Mouse (Mus musculus): ENCODE measurements around the gene Chd6. TPM values are rescaled to one million over a fixed set of nuclear protein-coding genes. Genes with fewer than 3 reads are reported as not detected.
A peak's percentile ranks its signal among the peaks of the same experiment; 100 is the strongest.

Gene Chd6
- polyA plus RNA-seq, 1 experiment from 2014 or later, result 22.4 TPM

DNA sequence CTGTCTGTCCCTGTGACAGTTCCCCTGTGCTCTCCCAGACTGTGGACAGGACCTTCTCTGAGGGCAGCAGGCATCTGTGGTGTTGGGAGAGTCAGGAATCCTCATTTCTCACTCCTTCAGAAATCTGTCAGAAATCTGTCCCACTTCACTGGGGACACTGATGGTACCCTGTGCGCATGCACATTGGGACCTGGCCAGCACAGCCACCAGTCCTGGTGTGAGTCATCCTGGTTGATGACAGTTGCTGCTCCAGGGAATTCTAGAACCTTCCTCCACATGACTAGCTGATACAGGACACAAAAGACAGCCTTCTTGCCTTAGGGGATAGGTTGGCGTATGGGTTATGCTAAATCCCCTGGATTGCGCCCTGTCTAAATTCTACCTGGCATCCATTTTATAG, 191.6 kb downstream of the Chd6 start:
- H3K27me3 ChIP-seq (ENCODE audit: insufficient read depth, low read length), result 0 out of 2 replicates have a peak, but pooled peaks cover 6% of the 10 kb centered on the region
- H3K4me3 ChIP-seq (replicated peaks; ENCODE audit: low read depth, low read length), result no peak overlapping the region
- DNase-seq (ENCODE audit: low spot score), result no peak
- TF ChIP-seq CTCF (IDR thresholded peaks at IDR 0.05; ENCODE audit: low read depth), result no peak
- no peak overlapping the region for H3K9ac ChIP-seq (ENCODE audit: low read depth, low read length)
- 92% methylated on average over 3 of the region's 3 CpGs for WGBS
- no peak for ATAC-seq (replicated peaks; ENCODE audit: low FRiP score, low read depth)
- H3K36me3 ChIP-seq (ENCODE audit: insufficient read depth, low read length), result no peaks in the 10 kb centered on the region
- no peak overlapping the region for H3K27ac ChIP-seq
- no peaks in the 10 kb centered on the region for H3K9me3 ChIP-seq (replicated peaks; ENCODE audit: low read length)
- no peak overlapping the region for H3K4me2 ChIP-seq (ENCODE audit: low read length)
- peaks cover under 1% of the 10 kb centered on the region; the same call in 1 of the 2 replicates for H3K4me1 ChIP-seq (replicated peaks; ENCODE audit: insufficient read depth, low read length)

DNA sequence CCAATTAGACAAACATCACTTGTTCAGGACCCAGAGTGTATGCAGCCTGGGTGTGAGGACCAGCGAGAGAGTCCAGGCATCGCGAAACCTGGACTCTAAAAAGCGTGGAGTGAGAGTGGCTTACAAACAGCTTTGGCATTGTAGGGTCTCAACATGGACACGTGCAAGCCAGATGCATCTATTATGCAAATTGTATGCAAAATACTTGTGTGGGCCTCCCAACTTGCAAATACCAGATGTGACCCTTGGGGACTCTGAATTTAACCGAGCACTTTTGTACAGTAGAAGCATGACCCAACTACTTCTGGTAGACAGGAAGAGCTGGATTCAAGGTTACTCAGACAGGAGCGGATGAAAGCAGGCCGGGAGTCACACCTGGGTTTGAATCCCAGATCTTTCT, 192.2 kb downstream of the Chd6 start:
- H3K9me3 ChIP-seq (replicated peaks; ENCODE audit: low read length), result no peaks in the 10 kb centered on the region
- no peak overlapping the region for H3K9ac ChIP-seq (ENCODE audit: low read depth, low read length)
- no peak overlapping the region for H3K4me3 ChIP-seq (replicated peaks; ENCODE audit: low read depth, low read length)
- no peak overlapping the region for H3K4me2 ChIP-seq (ENCODE audit: low read length)
- DNase-seq (ENCODE audit: low spot score), result no peak
- no peak overlapping the region for H3K27ac ChIP-seq
- no peak for ATAC-seq (replicated peaks; ENCODE audit: low FRiP score, low read depth)
- peaks cover 7% of the 10 kb centered on the region for H3K4me1 ChIP-seq (replicated peaks; ENCODE audit: insufficient read depth, low read length)
- no peaks in the 10 kb centered on the region for H3K36me3 ChIP-seq (ENCODE audit: insufficient read depth, low read length)
- WGBS, result 81% methylated on average over 8 of the region's 8 CpGs
- 0 out of 2 replicates have a peak, but pooled peaks cover 12% of the 10 kb centered on the region for H3K27me3 ChIP-seq (ENCODE audit: insufficient read depth, low read length)
- TF ChIP-seq CTCF (IDR thresholded peaks at IDR 0.05; ENCODE audit: low read depth), result no peak

DNA sequence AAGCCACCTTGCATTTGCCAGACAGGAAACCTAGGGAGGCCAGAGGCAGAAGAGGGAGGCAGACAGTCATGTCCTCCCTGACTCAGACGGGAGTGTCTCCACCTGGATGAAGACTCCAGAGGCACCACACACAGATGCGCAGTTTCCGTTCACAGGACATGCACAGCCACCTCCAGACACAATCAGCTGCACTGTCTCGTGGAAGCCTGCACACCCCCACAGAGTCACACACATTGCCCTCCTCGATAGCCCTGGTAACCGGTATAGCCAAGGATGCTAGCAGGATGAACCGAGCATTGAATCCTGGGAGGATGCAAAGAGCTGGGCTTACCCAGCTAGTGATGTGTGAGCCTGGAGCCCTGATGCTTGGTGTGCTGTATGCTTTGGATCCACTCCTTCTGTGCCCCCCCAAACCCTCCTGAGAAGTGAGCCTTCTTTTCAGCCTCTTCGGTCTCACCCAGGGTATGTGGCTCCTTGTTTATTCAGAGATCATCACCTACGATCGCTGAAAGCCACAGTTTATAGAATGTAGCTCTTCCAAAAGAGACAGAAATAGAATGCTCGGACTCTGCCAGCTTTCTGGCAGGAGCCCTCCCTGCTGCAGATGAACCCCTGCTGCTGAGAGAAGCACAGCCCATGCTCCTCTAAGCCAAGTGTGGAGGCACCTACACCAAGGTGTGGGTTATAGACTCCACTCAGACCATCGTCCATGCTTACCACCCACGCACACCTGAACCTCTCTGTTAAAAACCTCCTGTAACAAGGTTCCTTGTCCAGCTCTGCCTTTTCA, 192.9 kb downstream of the Chd6 start:
- Histone ChIP-seq H3K9me3 (replicated peaks; ENCODE audit: low read length) (no peaks in the 10 kb centered on the region), H3K27ac (no peak overlapping the region), H3K4me3 (replicated peaks; ENCODE audit: low read depth, low read length) (no peak overlapping the region), H3K4me2 (ENCODE audit: low read length) (no peak overlapping the region), H3K9ac (ENCODE audit: low read depth, low read length) (no peak overlapping the region), H3K4me1 (replicated peaks; ENCODE audit: insufficient read depth, low read length) (peaks cover 11% of the 10 kb centered on the region), H3K27me3 (ENCODE audit: insufficient read depth, low read length) (0 out of 2 replicates have a peak, but pooled peaks cover 17% of the 10 kb centered on the region), H3K36me3 (ENCODE audit: insufficient read depth, low read length) (no peaks in the 10 kb centered on the region)
- no peak for TF ChIP-seq CTCF (IDR thresholded peaks at IDR 0.05; ENCODE audit: low read depth)
- no peak for ATAC-seq (replicated peaks; ENCODE audit: low FRiP score, low read depth)
- DNase-seq (ENCODE audit: low spot score), result no peak
- 70% methylated on average over 13 of the region's 13 CpGs for WGBS

DNA sequence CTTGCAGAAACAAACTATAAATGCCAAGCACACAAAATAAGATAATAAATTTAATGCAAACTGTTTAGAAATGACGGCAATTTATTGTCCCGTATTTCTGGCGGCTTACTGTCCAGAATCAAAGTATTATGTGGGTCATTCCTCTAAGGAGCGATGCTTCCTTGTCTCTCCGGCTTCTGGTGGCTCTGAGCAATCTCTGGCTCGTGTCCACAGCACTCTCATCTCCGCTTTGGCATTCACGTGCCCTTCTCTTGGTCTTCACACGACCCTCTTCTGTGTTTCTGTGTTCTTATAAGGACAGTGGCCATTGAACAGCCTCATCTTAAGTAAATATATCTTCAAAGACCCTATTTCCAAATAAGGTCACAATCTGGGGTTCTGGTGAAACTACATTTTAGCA, 194.2 kb downstream of the Chd6 start:
- Histone ChIP-seq H3K4me2 (ENCODE audit: low read length) (no peak overlapping the region), H3K9ac (ENCODE audit: low read depth, low read length) (no peak overlapping the region), H3K27ac (no peak overlapping the region), H3K4me1 (replicated peaks; ENCODE audit: insufficient read depth, low read length) (peaks cover 11% of the 10 kb centered on the region), H3K36me3 (ENCODE audit: insufficient read depth, low read length) (no peaks in the 10 kb centered on the region), H3K4me3 (replicated peaks; ENCODE audit: low read depth, low read length) (no peak overlapping the region), H3K27me3 (ENCODE audit: insufficient read depth, low read length) (0 out of 2 replicates have a peak, but pooled peaks cover 18% of the 10 kb centered on the region), H3K9me3 (replicated peaks; ENCODE audit: low read length) (no peaks in the 10 kb centered on the region)
- TF ChIP-seq CTCF (IDR thresholded peaks at IDR 0.05; ENCODE audit: low read depth), result no peak
- WGBS, result 76% methylated on average over 9 of the region's 9 CpGs
- ATAC-seq (replicated peaks; ENCODE audit: low FRiP score, low read depth) (no peak), DNase-seq (ENCODE audit: low spot score) (no peak)

DNA sequence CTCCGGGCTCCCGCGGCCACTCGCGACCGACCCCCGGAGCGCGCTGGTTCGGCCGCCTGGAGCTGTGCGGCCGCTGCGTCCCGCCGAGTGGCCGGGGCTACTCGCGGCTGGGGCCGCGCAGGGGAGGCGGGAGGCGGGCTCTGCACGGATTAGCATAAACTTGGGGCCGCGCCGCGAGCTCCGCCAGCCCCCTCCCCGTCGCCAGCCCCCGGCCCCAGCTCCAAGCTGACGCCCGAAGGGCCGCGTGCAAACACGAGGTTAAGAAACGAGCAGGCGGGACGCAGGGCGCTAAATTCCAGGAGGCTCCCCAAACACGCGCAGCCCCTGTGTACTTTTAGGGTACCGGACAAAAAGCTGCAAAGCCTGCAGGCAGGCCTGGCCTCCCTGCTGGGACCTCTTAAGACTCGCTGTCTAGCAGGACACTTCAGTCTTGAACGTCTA, 196.6 kb downstream of the Chd6 start, which contains the start of gene Emilin3:
Gene Emilin3 (minus strand): TSS at position 98 of the 441 bp plus-strand sequence.
- H3K4me2 ChIP-seq (ENCODE audit: low read length), result peak within 1 kb of the TSS; percentile 88
- peaks cover 11% of the 10 kb centered on the region for H3K4me1 ChIP-seq (replicated peaks; ENCODE audit: insufficient read depth, low read length)
- H3K36me3 ChIP-seq (ENCODE audit: insufficient read depth, low read length), result no peaks in the 10 kb centered on the region
- 0 out of 2 replicates have a peak, but pooled peaks cover 18% of the 10 kb centered on the region for H3K27me3 ChIP-seq (ENCODE audit: insufficient read depth, low read length)
- peak within 1 kb of the TSS; percentile 52 for H3K4me3 ChIP-seq (replicated peaks; ENCODE audit: low read depth, low read length)
- 2% methylated on average over 36 of the region's 46 CpGs for WGBS
- no peak; the same call in 1 of the 2 replicates for ATAC-seq (replicated peaks; ENCODE audit: low FRiP score, low read depth)
- DNase-seq (ENCODE audit: low spot score), result peak; percentile 26
- no peak within 1 kb of the TSS for H3K27ac ChIP-seq
- TF ChIP-seq CTCF (IDR thresholded peaks at IDR 0.05; ENCODE audit: low read depth), result no peak
- no peaks in the 10 kb centered on the region for H3K9me3 ChIP-seq (replicated peaks; ENCODE audit: low read length)
- H3K9ac ChIP-seq (ENCODE audit: low read depth, low read length), result peak within 1 kb of the TSS; percentile 40

DNA sequence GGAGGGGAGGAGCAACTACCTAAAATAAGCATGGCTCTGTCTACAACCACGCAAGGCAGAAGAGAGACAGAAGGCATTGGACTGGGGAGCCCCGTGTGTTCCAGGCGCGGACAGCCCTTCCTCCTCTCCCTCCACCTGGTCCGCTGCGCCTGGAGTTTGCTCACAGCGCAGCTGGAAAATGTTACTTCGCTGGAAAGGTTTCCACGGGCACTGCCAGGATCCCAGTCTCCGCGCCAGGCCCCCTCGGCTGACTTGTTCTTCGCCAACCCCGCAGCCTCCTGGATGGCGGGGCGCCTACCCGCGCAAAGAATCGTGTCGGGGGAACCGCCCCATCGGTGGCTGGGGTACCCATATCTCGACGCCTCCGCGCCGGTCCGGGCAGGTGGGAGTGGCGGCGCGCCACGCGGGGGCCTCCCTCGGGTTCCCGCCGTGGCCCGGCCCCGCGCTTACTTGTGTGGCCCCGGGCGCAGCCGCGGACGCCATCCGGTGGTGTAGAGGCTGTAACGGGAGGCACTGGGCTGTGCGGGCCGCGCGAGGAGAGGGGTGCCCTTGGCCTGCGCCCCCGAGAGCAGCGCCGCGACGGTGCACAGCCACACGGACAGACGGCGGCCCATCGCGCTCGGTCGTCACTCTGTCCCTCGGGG, 197.2 kb downstream of the Chd6 start:
- H3K4me2 ChIP-seq (ENCODE audit: low read length), result peak overlapping the region; percentile 88
- peaks cover 11% of the 10 kb centered on the region for H3K4me1 ChIP-seq (replicated peaks; ENCODE audit: insufficient read depth, low read length)
- H3K27me3 ChIP-seq (ENCODE audit: insufficient read depth, low read length), result 0 out of 2 replicates have a peak, but pooled peaks cover 18% of the 10 kb centered on the region
- no peak for TF ChIP-seq CTCF (IDR thresholded peaks at IDR 0.05; ENCODE audit: low read depth)
- WGBS, result under 1% methylated on average over 55 of the region's 64 CpGs
- DNase-seq (ENCODE audit: low spot score) (no peak), ATAC-seq (replicated peaks; ENCODE audit: low FRiP score, low read depth) (no peak)
- H3K4me3 ChIP-seq (replicated peaks; ENCODE audit: low read depth, low read length), result peak overlapping the region; percentile 52
- peak overlapping the region; percentile 40 for H3K9ac ChIP-seq (ENCODE audit: low read depth, low read length)
- no peaks in the 10 kb centered on the region for H3K36me3 ChIP-seq (ENCODE audit: insufficient read depth, low read length)
- no peaks in the 10 kb centered on the region for H3K9me3 ChIP-seq (replicated peaks; ENCODE audit: low read length)
- H3K27ac ChIP-seq, result no peak overlapping the region

All from kidney, postnatal 0 days (tissue).